Mouse (Mus musculus): ENCODE data around the gene Med16.

GRCm38 (mm10) chr10:79933145-79933679, 24.5 kb upstream of the Med16 start:
- TF ChIP-seq POLR2A (IDR thresholded peaks at IDR 0.05; ENCODE audit: control insufficient read depth, low read depth, low read length): no peak
- no peak for TF ChIP-seq CTCF (IDR thresholded peaks at IDR 0.05; ENCODE audit: control insufficient read depth, insufficient read depth, insufficient replicate concordance, low read depth, low read length)

All from testis, adult 2 months (tissue).